Mouse (Mus musculus) heart, embryonic 12.5 days (tissue): ENCODE data around the gene Fads2. TPM values are rescaled to one million over a fixed set of nuclear protein-coding genes. Genes with fewer than 3 reads are reported as not detected.

Source experiments
- ATAC-seq: fragments of 200-750 bp; cut with Nextera tagmentation; 2 replicates; pipeline ENCODE4 v1.8.0; 2017; ENCODE audit warnings: moderate TSS enrichment, moderate library complexity; ENCODE audit not compliant: insufficient number of reproducible peaks, low FRiP score
- H3K27ac ChIP-seq: fragments of 300-500 bp; sonication (generic); 2 replicates; pipeline ENCODE4 v1.5.1; 2016; ENCODE audit warnings: mild to moderate bottlenecking, moderate library complexity; ENCODE audit not compliant: poor library complexity, severe bottlenecking
- H3K27me3 ChIP-seq: fragments of 300-500 bp; sonication (generic); replicated peaks from 2 replicates; pipeline ENCODE4 v1.6.1; 2016; ENCODE audit warnings: mild to moderate bottlenecking, moderate library complexity
- H3K36me3 ChIP-seq: fragments of 300-500 bp; sonication (generic); 2 replicates; pipeline ENCODE4 v1.6.1; 2016; ENCODE audit warnings: mild to moderate bottlenecking, moderate library complexity
- H3K4me1 ChIP-seq: fragments of 300-500 bp; sonication (generic); replicated peaks from 2 replicates; pipeline ENCODE4 v1.6.1; 2016; ENCODE audit warnings: mild to moderate bottlenecking
- H3K4me2 ChIP-seq: fragments of 300-500 bp; sonication (generic); 2 replicates; pipeline ENCODE4 v1.6.1; 2016; ENCODE audit warnings: mild to moderate bottlenecking, moderate library complexity
- H3K4me3 ChIP-seq: fragments of 300-500 bp; sonication (generic); 2 replicates; pipeline ENCODE4 v1.5.1; 2016; ENCODE audit warnings: mild to moderate bottlenecking
- H3K9ac ChIP-seq: fragments of 300-500 bp; sonication (generic); 2 replicates; pipeline ENCODE4 v1.6.1; 2016; ENCODE audit warnings: mild to moderate bottlenecking, moderate library complexity
- H3K9me3 ChIP-seq: fragments of 300-500 bp; sonication (generic); replicated peaks from 2 replicates; pipeline ENCODE4 v1.6.1; 2016; ENCODE audit warnings: mild to moderate bottlenecking, moderate library complexity
- WGBS: fragments of 180-500 bp; shearing (Covaris S2); methylation state at CpG from one replicate; pipeline ENCODE4 v1.1.7; 2016; 5-methylcytosine and 5-hydroxymethylcytosine counted together
- polyA plus RNA-seq: library from polyadenylated mRNA; unstranded; fragments of >200 nt; fragmentation: Nextera tagmentation; extraction: Ambion mirVana; gene quantifications from 2 replicates; pipeline ENCODE4 v1.2.1, GENCODE M21; 2016

Fads2 gene
- polyA plus RNA-seq, 1 experiment from 2014 or later = 66.7 TPM

GRCm38 (mm10) chr19:10012827-10013278 lies 88.7 kb downstream of the Fads2 start:
- H3K4me3 ChIP-seq = no peak overlapping the region
- no peaks in the 10 kb centered on the region for H3K27me3 ChIP-seq
- no peak for ATAC-seq
- no peaks in the 10 kb centered on the region for H3K9me3 ChIP-seq
- no peaks in the 10 kb centered on the region for H3K36me3 ChIP-seq
- H3K4me2 ChIP-seq = peak overlapping the region; percentile 20
- H3K4me1 ChIP-seq = peaks cover 52% of the 10 kb centered on the region
- peak overlapping the region; percentile 49 for H3K9ac ChIP-seq
- WGBS = 14% methylated on average over 6 of the region's 6 CpGs
- H3K27ac ChIP-seq = peak overlapping the region; percentile 96

Other genes starting within 250 kb of the Fads2 start
- 82.2 and 83.0 TPM in 2 replicates for gene Incenp, start 202.2 kb downstream of the Fads2 start, polyA plus RNA-seq
- gene Fth1, start 121.1 kb downstream of the Fads2 start, polyA plus RNA-seq = 2,254 and 2,412 TPM in 2 replicates
- gene Best1, start 100.1 kb downstream of the Fads2 start, polyA plus RNA-seq = 0.32 and 0.34 TPM in 2 replicates
- 38.0 and 39.7 TPM in 2 replicates for gene Rab3il1, start 100.1 kb downstream of the Fads2 start, polyA plus RNA-seq
- gene Fads3, start 60.2 kb downstream of the Fads2 start, polyA plus RNA-seq = 40.7 and 45.2 TPM in 2 replicates
- gene Fads1, start 81.1 kb upstream of the Fads2 start, polyA plus RNA-seq = 72.1 and 75.0 TPM in 2 replicates
- gene Tmem258, start 102.3 kb upstream of the Fads2 start, polyA plus RNA-seq = 389 TPM in 2 replicates
- 59.2 and 59.3 TPM in 2 replicates for gene Fen1, start 102.4 kb upstream of the Fads2 start, polyA plus RNA-seq
- gene Myrf, start 139.0 kb upstream of the Fads2 start, polyA plus RNA-seq = 16.2 and 16.5 TPM in 2 replicates
- 1.3 and 1.5 TPM in 2 replicates for gene Dagla, start 203.1 kb upstream of the Fads2 start, polyA plus RNA-seq